Mouse (Mus musculus) lung, postnatal 0 days (tissue): ENCODE data around the gene Tmem266. TPM values are rescaled to one million over a fixed set of nuclear protein-coding genes. Genes with fewer than 3 reads are reported as not detected.

Source experiments
- ATAC-seq: fragments of 200-750 bp; cut with Nextera tagmentation; 2 replicates; pipeline ENCODE4 v1.8.0; 2017; ENCODE audit warnings: moderate library complexity
- DNase-seq: peaks from one replicate; pipeline ENCODE4 v3.0.0-alpha.2; 2016; ENCODE audit warnings: low spot score
- H3K27ac ChIP-seq: fragments of 300-500 bp; sonication (generic); 2 replicates; pipeline ENCODE4 v1.5.1; 2014; ENCODE audit warnings: antibody characterized with exemption, mild to moderate bottlenecking, low read length, mixed read lengths
- H3K27me3 ChIP-seq: fragments of 300-500 bp; sonication (generic); replicated peaks from 2 replicates; pipeline ENCODE4 v1.6.1; 2014; ENCODE audit warnings: low read length, mixed read lengths; ENCODE audit not compliant: insufficient read depth
- H3K36me3 ChIP-seq: fragments of 300-500 bp; sonication (generic); 2 replicates; pipeline ENCODE4 v1.6.1; 2014; ENCODE audit warnings: low read length, mixed read lengths; ENCODE audit not compliant: insufficient read depth
- H3K4me1 ChIP-seq: fragments of 300-500 bp; sonication (generic); 2 replicates; pipeline ENCODE4 v1.6.1; 2014; ENCODE audit warnings: antibody characterized with exemption, low read depth, low read length, mixed read lengths; ENCODE audit not compliant: insufficient read depth
- H3K4me2 ChIP-seq: fragments of 300-500 bp; sonication (generic); replicated peaks from 2 replicates; pipeline ENCODE4 v1.6.1; 2014; ENCODE audit warnings: low read depth, mild to moderate bottlenecking, low read length, moderate library complexity, mixed read lengths
- H3K4me3 ChIP-seq: fragments of 300-500 bp; sonication (generic); 2 replicates; pipeline ENCODE4 v1.5.1; 2014; ENCODE audit warnings: low read depth, low read length
- H3K9ac ChIP-seq: fragments of 300-500 bp; sonication (generic); replicated peaks from 2 replicates; pipeline ENCODE4 v1.6.1; 2014; ENCODE audit warnings: low read depth, mild to moderate bottlenecking
- H3K9me3 ChIP-seq: fragments of 300-500 bp; sonication (generic); 2 replicates; pipeline ENCODE4 v1.6.1; 2016; ENCODE audit warnings: low read length, mixed read lengths
- CTCF ChIP-seq: IDR thresholded peaks from 2 replicates; pipeline ENCODE4 v1.5.1; 2016; ENCODE audit warnings: antibody characterized with exemption, mild to moderate bottlenecking
- EP300 ChIP-seq: IDR thresholded peaks from 2 replicates; pipeline ENCODE4 v1.6.1; 2016; ENCODE audit warnings: antibody characterized with exemption, mild to moderate bottlenecking, control low read depth
- WGBS: fragments of 180-500 bp; shearing (Covaris S2); extraction: QIAGEN DNeasy Blood & Tissue Kit; methylation state at CpG from one replicate; pipeline ENCODE4 v1.1.7; 2014; 5-methylcytosine and 5-hydroxymethylcytosine counted together
- polyA plus RNA-seq: library from polyadenylated mRNA; unstranded; fragments of >200 nt; fragmentation: Nextera tagmentation; extraction: Ambion mirVana; gene quantifications from 2 replicates; pipeline ENCODE4 v1.2.1, GENCODE M21; 2015

The Tmem266 gene
- polyA plus RNA-seq, 1 experiment from 2014 or later = 0.07 TPM

GRCm38 (mm10) chr9:55348664-55349063 lies 22.0 kb downstream of the Tmem266 start:
- Histone ChIP-seq H3K4me2 (no peak overlapping the region), H3K9ac (no peak overlapping the region), H3K9me3 (no peaks in the 10 kb centered on the region), H3K27me3 (no peaks in the 10 kb centered on the region), H3K27ac (no peak overlapping the region), H3K4me1 (no peaks in the 10 kb centered on the region), H3K36me3 (no peaks in the 10 kb centered on the region), H3K4me3 (no peak overlapping the region)
- 79% methylated on average over 3 of the region's 3 CpGs for WGBS
- TF ChIP-seq EP300 = no peak
- TF ChIP-seq CTCF = no peak
- ATAC-seq (no peak), DNase-seq (no peak)

DNA sequence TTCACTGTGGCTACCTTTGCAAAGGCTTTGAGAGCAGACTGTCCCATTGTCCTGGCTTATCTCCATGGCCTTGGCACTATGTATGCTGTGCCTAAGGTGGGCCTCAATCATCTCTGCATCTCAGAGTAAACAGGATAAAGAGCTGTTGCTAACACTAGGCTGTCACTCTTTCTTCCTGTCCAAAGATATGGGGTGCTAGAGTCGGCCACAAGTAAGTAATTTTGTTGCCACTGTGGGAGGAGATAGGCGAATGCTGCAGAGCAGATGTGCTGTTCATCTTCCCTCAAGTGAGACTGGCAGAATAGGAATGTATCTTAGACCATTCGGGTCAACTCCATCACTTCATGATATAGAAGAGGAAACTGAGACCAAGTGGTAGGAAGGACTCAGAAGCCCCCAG lies 28.0 kb downstream of the Tmem266 start:
- H3K9ac ChIP-seq = no peak overlapping the region
- 54% methylated on average over 3 of the region's 3 CpGs for WGBS

GRCm38 (mm10) chr9:55355270-55355834 lies 28.6 kb downstream of the Tmem266 start:
- Histone ChIP-seq H3K9ac (no peak overlapping the region), H3K4me3 (no peak overlapping the region), H3K36me3 (no peaks in the 10 kb centered on the region), H3K27ac (no peak overlapping the region), H3K4me1 (no peaks in the 10 kb centered on the region), H3K4me2 (no peak overlapping the region), H3K27me3 (no peaks in the 10 kb centered on the region), H3K9me3 (no peaks in the 10 kb centered on the region)
- TF ChIP-seq EP300 (no peak), CTCF (no peak)
- no peak for DNase-seq
- no peak for ATAC-seq
- 53% methylated on average over 8 of the region's 8 CpGs for WGBS

More for the DNA sequence above, 28.0 kb downstream of the Tmem266 start:
- ATAC-seq = no peak
- DNase-seq = no peak
- no peak overlapping the region for H3K27ac ChIP-seq
- no peaks in the 10 kb centered on the region for H3K9me3 ChIP-seq
- no peaks in the 10 kb centered on the region for H3K4me1 ChIP-seq
- no peaks in the 10 kb centered on the region for H3K27me3 ChIP-seq
- H3K4me3 ChIP-seq = no peak overlapping the region
- no peak overlapping the region for H3K4me2 ChIP-seq
- H3K36me3 ChIP-seq = no peaks in the 10 kb centered on the region
- TF ChIP-seq EP300 (no peak), CTCF (no peak)

DNA sequence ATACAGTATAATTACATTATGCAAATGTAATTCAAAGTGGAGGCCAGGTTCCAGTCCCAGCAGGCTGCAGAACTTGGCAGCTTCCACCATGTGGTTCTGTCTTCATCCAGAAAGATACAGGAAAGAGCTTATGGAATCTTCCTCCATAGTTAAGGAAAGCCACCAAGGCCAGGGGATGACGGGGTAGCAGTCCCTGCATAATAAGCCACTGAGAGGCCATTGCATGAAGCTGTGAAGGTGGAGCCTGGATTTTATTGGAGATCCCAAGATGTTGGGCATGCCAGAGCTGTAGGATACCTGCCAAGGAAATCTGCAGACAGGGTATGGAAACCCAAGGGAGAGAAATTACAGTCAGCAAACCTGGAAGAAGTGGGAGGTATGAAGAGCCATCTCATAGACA lies 30.5 kb downstream of the Tmem266 start:
- H3K4me1 ChIP-seq = no peaks in the 10 kb centered on the region
- ATAC-seq (no peak), DNase-seq (no peak)
- no peaks in the 10 kb centered on the region for H3K36me3 ChIP-seq
- WGBS = 86% methylated on average over 1 of the region's 1 CpGs
- no peak overlapping the region for H3K27ac ChIP-seq
- no peak overlapping the region for H3K9ac ChIP-seq
- no peak for TF ChIP-seq EP300
- TF ChIP-seq CTCF = no peak
- H3K9me3 ChIP-seq = no peaks in the 10 kb centered on the region
- H3K4me2 ChIP-seq = no peak overlapping the region
- H3K27me3 ChIP-seq = no peaks in the 10 kb centered on the region
- no peak overlapping the region for H3K4me3 ChIP-seq

DNA sequence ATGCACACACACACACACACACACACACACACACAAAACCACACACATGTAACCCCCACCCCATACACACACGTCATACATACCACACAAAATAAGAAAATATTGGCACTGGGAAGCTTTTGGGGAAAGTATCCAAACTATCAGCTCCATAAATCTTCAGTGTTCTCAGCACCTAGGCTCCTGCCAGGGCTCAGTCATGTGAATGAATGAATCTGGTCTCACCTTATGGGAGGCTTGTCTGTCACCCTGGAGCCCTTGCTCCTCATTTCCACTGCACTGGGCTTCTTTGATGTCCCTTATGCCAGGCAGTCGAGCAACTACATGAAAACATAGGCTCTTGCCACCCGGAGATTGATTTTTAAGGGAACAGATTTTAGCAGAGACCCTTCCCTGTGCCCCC lies 33.7 kb downstream of the Tmem266 start:
- H3K27ac ChIP-seq = no peak overlapping the region
- 57% methylated on average over 3 of the region's 3 CpGs for WGBS
- H3K4me3 ChIP-seq = no peak overlapping the region
- H3K4me2 ChIP-seq = no peak overlapping the region
- no peaks in the 10 kb centered on the region for H3K9me3 ChIP-seq
- no peaks in the 10 kb centered on the region for H3K36me3 ChIP-seq
- H3K4me1 ChIP-seq = no peaks in the 10 kb centered on the region
- no peak for ATAC-seq
- TF ChIP-seq EP300 (no peak), CTCF (no peak)
- H3K27me3 ChIP-seq = no peaks in the 10 kb centered on the region
- no peak for DNase-seq
- H3K9ac ChIP-seq = no peak overlapping the region

DNA sequence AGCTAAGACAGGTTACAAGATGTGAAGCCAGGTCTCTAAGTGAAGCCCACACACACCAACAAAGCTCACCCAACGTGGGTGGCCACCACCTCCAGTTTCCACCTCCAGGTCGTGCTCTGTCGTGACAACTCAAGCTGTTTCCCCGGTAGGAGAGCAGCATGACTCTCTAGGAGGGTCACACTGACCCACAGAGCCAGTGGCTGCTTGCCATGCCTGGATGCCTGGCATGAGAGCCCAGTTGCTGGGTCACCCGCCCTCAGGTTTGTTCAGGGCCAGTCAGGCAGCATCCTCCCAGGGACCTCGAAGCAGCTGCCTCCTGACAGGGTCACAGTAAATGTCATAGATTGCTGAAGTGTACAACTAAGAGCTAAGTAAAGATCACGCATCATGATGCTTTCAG lies 34.1 kb downstream of the Tmem266 start:
- WGBS = 49% methylated on average over 7 of the region's 7 CpGs
- H3K9me3 ChIP-seq = no peaks in the 10 kb centered on the region
- H3K4me1 ChIP-seq = no peaks in the 10 kb centered on the region
- TF ChIP-seq CTCF (no peak), EP300 (no peak)
- no peak overlapping the region for H3K27ac ChIP-seq
- no peak overlapping the region for H3K9ac ChIP-seq
- DNase-seq (no peak), ATAC-seq (no peak)
- no peak overlapping the region for H3K4me3 ChIP-seq
- no peak overlapping the region for H3K4me2 ChIP-seq
- H3K27me3 ChIP-seq = no peaks in the 10 kb centered on the region
- H3K36me3 ChIP-seq = no peaks in the 10 kb centered on the region

DNA sequence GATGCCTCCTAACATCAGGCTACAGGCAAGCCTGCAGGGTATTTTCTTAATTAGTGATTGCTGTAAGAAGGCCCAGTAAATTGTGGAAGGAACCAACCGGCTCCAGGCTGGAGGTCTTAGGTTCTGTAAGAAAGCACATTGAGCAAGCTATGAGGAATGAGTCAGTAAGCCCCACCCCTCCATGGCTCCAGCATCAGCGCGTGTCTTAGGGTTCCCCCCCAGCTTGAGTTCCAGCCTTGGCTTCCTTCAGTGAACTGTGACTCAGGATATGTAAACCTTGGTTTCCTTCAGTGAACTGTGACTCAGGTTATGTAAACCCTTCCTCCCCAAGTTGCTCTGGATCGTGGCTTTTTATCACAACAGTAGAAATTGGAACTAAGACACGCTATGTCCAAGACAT lies 35.3 kb downstream of the Tmem266 start:
- peak; percentile 55 for DNase-seq
- 27% methylated on average over 5 of the region's 5 CpGs for WGBS

More for the DNA sequence above, 35.3 kb downstream of the Tmem266 start:
- ATAC-seq = peak; percentile 48
- Histone ChIP-seq H3K36me3 (no peaks in the 10 kb centered on the region), H3K4me2 (no peak overlapping the region), H3K9me3 (no peaks in the 10 kb centered on the region), H3K27me3 (no peaks in the 10 kb centered on the region), H3K4me1 (no peaks in the 10 kb centered on the region), H3K27ac (no peak overlapping the region), H3K9ac (no peak overlapping the region), H3K4me3 (no peak overlapping the region)
- TF ChIP-seq EP300 (no peak), CTCF (no peak)
